Mouse (Mus musculus) megakaryocyte-erythroid progenitor cell, adult 5-6 weeks (primary cell): Measurements from ENCODE around the gene Mst1r. TPM values are rescaled to one million over a fixed set of nuclear protein-coding genes. Genes with fewer than 3 reads are reported as not detected.
A peak's percentile ranks its signal among the peaks of the same experiment; 100 is the strongest.

Experiments used
- ATAC-seq: replicated peaks from 2 replicates; pipeline ENCODE4 v1.8.0; 2016; ENCODE audit warnings: mild to moderate bottlenecking, inconsistent platforms; ENCODE audit not compliant: severe bottlenecking, poor library complexity, low FRiP score, low TSS enrichment
- total RNA-seq, 2 experiments: library from RNA; stranded (forward) in 1 of 2; stranded (reverse) in 1 of 2; fragments of 200-1000, 215-1000 nt in 1 of 2; fragments of >200 nt in 1 of 2; fragmentation: Nextera tagmentation in 1 of 2; gene quantifications; 2 replicates each; pipeline ENCODE4 v1.2.3; 2014 to 2017

Mst1r gene
- total RNA-seq (2014; fragmentation: Nextera tagmentation): not detected in 2 replicates
- not detected in 2 replicates for total RNA-seq (2017)

GRCm38 (mm10) chr9:107906252-107906966 is at the start of gene Mst1r:
Gene Mst1r (plus strand): TSS chr9:107906873.
- ATAC-seq: peak; percentile 61

- ATAC-seq: peak; percentile 91
Measured at GRCm38 (mm10) chr9:107858343-107858742, 48.3 kb upstream of the Mst1r start.

DNA sequence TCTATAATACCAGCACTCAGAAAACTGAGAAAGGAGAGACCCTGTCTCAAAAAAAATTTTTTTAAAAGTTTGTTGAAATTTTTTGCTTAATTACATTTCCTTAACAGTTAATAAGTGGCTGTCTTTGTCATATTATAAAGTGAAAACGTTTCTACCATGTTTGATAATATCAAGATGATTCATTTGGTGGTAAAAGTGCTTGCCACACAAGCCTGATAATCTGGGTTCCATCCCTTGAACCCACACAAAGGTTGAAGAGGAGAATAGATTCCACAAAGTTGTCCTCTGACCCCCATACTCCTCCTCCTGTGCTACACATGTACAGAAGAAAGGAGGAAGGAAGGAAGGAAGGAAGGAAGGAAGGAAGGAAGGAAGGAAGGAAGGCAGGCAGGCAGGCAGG is 42.2 kb upstream of the Mst1r start:
- ATAC-seq: no peak

- ATAC-seq: no peak
Measured at GRCm38 (mm10) chr9:107866081-107866480, 40.6 kb upstream of the Mst1r start.

- peak; percentile 100 for ATAC-seq
Measured at GRCm38 (mm10) chr9:107872350-107873098, 34.1 kb upstream of the Mst1r start.

GRCm38 (mm10) chr9:107873137-107873536 is 33.5 kb upstream of the Mst1r start, which contains the start of gene Rbm6:
Gene Rbm6 (minus strand): TSS chr9:107873237.
- no peak for ATAC-seq

GRCm38 (mm10) chr9:107880411-107880810 is 26.3 kb upstream of the Mst1r start:
- ATAC-seq: no peak

DNA sequence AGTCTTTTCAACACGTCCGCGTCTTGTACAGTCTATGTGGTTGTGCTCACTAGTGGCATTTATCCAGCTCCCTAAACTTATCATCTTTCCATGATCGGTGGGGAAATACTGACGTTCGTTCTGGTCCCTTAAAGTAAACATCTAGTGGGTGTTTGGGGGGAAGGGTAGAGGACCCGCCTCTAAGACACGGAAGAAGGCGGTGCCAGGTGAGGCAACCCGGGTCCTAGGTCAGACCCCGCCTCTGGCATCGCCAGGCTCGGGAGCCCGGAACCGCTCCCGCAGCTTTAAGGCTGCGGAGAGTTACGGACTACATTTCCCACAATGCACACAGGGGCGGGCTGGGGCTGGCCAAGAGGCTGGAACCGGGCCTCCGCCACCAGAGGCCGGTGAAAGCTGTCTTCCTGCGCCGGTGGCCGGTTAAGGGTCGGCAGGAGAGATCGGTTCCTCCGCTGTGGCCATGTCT is 18.8 kb upstream of the Mst1r start, which contains the start of gene Mon1a:
Gene Mon1a, plus strand, starts transcription at position 348 of the 463 bp plus-strand sequence.
- peak; percentile 96 for ATAC-seq

- ATAC-seq: peak; percentile 55
Measured at GRCm38 (mm10) chr9:107888267-107888850, 18.3 kb upstream of the Mst1r start.

DNA sequence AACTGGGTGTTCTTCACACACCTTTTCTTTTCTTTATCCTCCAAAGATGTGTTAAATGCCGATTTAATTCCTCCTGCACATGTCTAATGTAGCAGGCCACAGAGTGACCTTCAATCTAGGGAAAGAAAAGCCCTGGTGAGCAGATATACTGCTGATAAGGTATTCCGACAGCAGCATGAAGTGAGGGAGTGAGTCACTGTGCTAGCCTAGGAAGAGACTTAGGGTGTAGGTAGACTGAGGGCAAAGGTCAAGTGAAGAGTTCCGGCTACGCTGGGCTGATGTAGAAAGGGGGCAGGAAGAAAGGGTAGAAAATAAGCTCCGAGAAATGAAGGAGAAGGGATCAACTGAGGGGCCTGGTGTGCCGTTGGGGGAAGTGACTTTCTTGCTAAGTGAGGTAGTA is 16.4 kb upstream of the Mst1r start:
- no peak for ATAC-seq

DNA sequence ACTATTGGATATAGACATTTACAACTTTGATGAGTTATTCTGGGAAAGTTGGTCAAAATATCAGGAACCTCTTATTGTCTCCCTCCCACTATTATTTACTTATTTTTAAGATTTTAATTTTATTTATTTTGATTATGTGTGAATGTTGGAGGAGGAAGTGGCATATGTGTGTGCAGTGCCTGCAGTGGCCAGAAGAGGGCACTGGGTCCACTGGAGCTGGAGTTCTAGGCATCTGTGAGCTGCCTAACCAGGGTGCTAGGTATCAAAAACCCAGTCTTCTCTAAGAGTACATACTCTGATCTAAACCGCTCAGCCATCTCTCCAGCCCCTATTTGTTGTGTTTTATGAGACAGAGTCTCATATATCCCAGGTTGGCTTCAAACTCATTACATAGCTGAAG is 15.7 kb upstream of the Mst1r start:
- no peak for ATAC-seq

DNA sequence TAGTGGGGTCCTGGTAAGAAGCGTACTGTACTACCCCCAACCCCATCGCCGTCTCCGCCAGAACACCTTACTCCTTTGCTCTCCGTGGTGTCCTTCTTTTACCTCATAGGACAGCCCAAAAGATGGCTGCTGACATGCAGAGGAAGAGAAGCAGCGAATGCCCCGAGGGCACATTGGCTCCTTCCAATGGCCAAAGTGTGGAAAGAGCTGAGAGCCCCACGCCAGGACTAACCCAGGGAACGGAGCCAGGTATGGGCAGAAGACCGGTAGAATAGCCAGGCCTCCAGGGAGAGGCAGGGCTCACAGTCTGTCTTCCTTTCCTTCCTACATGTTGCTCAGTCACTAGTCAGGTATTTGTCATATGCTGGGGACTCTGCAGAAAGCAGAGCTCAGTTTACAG is 8.1 kb upstream of the Mst1r start:
- no peak for ATAC-seq

DNA sequence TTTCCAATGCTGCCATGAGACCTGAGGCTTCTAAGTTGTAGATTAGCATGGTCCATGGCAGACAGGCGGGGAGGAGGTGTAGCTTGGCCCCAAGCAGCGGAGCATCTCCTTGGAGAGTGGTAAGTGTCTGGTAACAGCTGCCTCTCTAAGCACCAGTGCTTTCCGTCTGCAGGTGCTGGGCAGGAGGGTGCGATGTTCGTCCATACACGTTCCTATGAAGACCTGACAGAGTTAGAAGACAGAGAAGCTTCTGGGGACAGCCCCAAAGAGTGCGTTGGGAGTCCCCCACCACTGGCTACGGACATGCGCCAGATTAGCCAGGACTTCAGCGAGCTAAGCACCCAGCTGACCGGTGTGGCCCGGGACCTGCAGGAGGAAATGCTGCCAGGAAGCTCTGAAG is 6.8 kb upstream of the Mst1r start:
- no peak for ATAC-seq

DNA sequence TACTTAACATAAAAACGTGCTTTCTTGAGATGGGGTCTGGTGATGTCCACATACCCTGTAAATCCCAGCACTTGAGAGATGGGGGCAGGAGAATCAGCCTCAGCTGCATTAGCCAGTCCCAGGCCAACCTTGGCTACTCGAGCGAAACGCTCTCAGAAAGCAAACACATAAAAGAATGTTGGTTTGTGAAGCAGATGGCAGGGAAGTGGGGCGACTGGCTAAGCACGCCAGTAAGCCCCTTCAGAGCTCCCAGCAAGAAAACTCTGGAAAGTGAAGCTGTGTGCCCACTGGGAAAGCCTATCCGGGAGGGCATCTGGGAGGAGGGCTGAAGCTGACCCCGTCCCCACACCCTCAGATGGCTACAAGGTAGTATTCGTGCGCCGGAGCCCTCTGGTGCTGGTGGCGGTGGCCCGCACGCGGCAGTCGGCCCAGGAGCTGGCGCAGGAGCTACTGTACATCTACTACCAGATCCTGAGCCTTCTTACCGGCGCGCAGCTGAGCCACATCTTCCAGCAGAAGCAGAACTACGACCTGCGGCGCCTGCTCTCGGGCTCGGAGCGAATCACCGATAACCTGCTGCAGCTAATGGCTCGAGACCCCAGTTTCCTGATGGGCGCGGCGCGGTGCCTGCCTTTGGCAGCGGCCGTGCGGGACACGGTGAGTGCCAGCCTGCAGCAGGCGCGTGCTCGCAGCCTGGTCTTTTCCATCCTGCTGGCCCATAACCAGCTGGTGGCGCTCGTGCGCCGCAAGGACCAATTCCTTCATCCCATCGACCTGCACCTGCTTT is 5.6 kb upstream of the Mst1r start:
- ATAC-seq: peak; percentile 58

- ATAC-seq: no peak
Measured at GRCm38 (mm10) chr9:107901627-107901914, 5.1 kb upstream of the Mst1r start.

DNA sequence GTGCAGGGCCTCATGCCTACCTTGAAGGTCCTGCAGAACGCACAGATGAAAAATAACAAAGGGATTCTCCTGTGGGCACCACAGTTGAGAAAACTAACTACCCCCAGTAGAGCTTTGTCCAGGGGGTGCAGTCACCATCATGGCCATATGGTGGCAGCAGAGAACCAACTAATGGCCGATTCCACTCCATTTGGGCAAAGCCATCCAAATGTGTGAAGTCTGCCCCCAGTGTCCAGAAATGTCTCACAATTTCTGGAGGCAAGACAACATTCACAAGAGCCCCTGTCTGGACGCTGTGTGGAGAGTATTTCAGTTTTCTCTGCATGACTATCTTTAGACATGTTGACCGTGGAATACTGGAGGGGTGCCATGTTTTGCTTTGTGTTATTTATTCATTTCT is 1.9 kb upstream of the Mst1r start:
- peak; percentile 72 for ATAC-seq

GRCm38 (mm10) chr9:107906967-107907800 is 511 bp downstream of the Mst1r start:
- no peak for ATAC-seq

- ATAC-seq: no peak
Measured at GRCm38 (mm10) chr9:107907801-107908120, 1.1 kb downstream of the Mst1r start.
